Mouse (Mus musculus) megakaryocyte, embryonic 14.5 days (primary cell): ENCODE results near the gene Ppp1r3g. TPM values are rescaled to one million over a fixed set of nuclear protein-coding genes. Genes with fewer than 3 reads are reported as not detected.
A peak's percentile ranks its signal among the peaks of the same experiment; 100 is the strongest.

Experiments
- H3K27me3 ChIP-seq: replicated peaks from 2 replicates; pipeline ENCODE3; 2012; ENCODE audit warnings: inconsistent platforms
- H3K36me3 ChIP-seq: replicated peaks from 2 replicates; pipeline ENCODE3; 2012; ENCODE audit warnings: low read length, inconsistent platforms, mixed read lengths
- H3K4me1 ChIP-seq: 2 replicates; pipeline ENCODE4 v1.6.1; 2012; ENCODE audit warnings: inconsistent platforms
- H3K4me3 ChIP-seq: replicated peaks from 2 replicates; pipeline ENCODE3; 2012; ENCODE audit warnings: moderate library complexity, mild to moderate bottlenecking, inconsistent platforms
- H3K9me3 ChIP-seq: 2 replicates; pipeline ENCODE4 v1.6.1; 2012; ENCODE audit warnings: inconsistent platforms
- FLI1 ChIP-seq: IDR thresholded peaks from 2 replicates; pipeline ENCODE4 v1.6.1; 2012; ENCODE audit warnings: low read length, inconsistent platforms, mixed read lengths
- GATA1 ChIP-seq: IDR thresholded peaks from 3 replicates; pipeline ENCODE4 v1.6.1; 2012; ENCODE audit warnings: mixed read lengths, low read length, inconsistent platforms, borderline replicate concordance
- polyA plus RNA-seq: library from polyadenylated mRNA; stranded (reverse); fragments of >175 nt; gene quantifications from 2 replicates; pipeline ENCODE4 v1.2.3, GENCODE M21; 2012; ENCODE audit warnings: low replicate concordance; ENCODE audit not compliant: insufficient read depth

Gene Ppp1r3g
- polyA plus RNA-seq, 1 experiment = 0.31 TPM

GRCm38 (mm10) chr13:35994067-35994466 is 35.4 kb downstream of the Ppp1r3g start:
- TF ChIP-seq FLI1 (no peak), GATA1 (no peak)
- no peak overlapping the region for H3K4me3 ChIP-seq
- peaks cover 7% of the 10 kb centered on the region; the same call in 1 of the 2 replicates for H3K4me1 ChIP-seq

DNA sequence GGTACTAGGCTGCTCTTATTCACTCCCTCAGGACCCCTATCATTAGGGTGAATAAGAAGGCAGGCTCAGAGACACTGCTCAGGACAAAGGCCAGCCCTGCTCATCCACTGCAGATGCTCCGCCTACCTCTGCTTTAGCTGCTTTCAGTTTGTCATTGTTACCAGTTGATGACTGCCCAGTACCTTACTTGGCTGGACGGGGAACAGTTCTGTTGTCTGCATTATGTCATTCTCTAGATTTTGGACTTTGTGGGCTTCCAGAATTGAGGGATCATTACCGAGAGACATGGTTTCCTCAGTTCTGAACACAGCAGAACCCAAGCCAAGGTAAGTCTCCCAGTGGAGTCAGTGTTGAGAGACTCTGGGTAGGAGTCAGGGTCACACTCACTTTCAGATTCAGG is 36.6 kb downstream of the Ppp1r3g start:
- Histone ChIP-seq H3K27me3 (no peaks in the 10 kb centered on the region), H3K36me3 (peaks cover 5% of the 10 kb centered on the region), H3K9me3 (peaks cover 57% of the 10 kb centered on the region), H3K4me3 (peak overlapping the region; percentile 53), H3K4me1 (peaks cover 7% of the 10 kb centered on the region; the same call in 1 of the 2 replicates)
- no peak for TF ChIP-seq GATA1
- no peak for TF ChIP-seq FLI1

More at GRCm38 (mm10) chr13:35994067-35994466, 35.4 kb downstream of the Ppp1r3g start:
- Histone ChIP-seq H3K36me3 (peaks cover 5% of the 10 kb centered on the region), H3K27me3 (no peaks in the 10 kb centered on the region), H3K9me3 (peaks cover 49% of the 10 kb centered on the region)

GRCm38 (mm10) chr13:35995696-35996426 is 37.2 kb downstream of the Ppp1r3g start:
- Histone ChIP-seq H3K9me3 (peaks cover 59% of the 10 kb centered on the region), H3K27me3 (no peaks in the 10 kb centered on the region), H3K36me3 (peaks cover 5% of the 10 kb centered on the region), H3K4me1 (peaks cover 7% of the 10 kb centered on the region; the same call in 1 of the 2 replicates), H3K4me3 (no peak overlapping the region)
- no peak for TF ChIP-seq GATA1
- no peak for TF ChIP-seq FLI1

GRCm38 (mm10) chr13:35997606-35998005 is 39.0 kb downstream of the Ppp1r3g start:
- Histone ChIP-seq H3K4me1 (peaks cover 7% of the 10 kb centered on the region; the same call in 1 of the 2 replicates), H3K27me3 (no peaks in the 10 kb centered on the region), H3K36me3 (peaks cover 15% of the 10 kb centered on the region), H3K4me3 (no peak overlapping the region), H3K9me3 (peaks cover 64% of the 10 kb centered on the region)
- TF ChIP-seq FLI1 (no peak), GATA1 (no peak)

DNA sequence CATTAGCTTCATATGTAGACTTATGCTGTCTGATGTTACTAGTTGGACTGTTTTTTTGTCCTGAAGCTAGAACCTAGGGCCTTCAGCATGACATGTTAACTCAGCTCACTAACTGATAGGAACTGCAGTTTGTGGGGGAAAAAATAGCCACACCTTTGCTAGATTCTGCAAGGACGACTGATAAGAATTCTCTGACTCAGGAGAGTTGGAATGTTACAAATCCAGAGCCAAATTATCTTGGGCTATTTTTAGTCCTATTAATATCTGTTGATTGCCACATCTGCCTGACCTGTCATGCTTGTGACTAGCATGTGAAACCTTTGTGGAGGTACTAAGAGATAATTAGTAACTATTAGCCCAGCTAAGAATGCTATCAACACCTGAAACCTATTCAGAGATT is 42.2 kb downstream of the Ppp1r3g start:
- Histone ChIP-seq H3K36me3 (peaks cover 9% of the 10 kb centered on the region), H3K4me3 (no peak overlapping the region), H3K27me3 (no peaks in the 10 kb centered on the region), H3K9me3 (peaks cover 54% of the 10 kb centered on the region), H3K4me1 (peaks cover 14% of the 10 kb centered on the region)
- no peak for TF ChIP-seq GATA1
- no peak for TF ChIP-seq FLI1

GRCm38 (mm10) chr13:36009981-36010380 is 51.3 kb downstream of the Ppp1r3g start:
- H3K4me3 ChIP-seq = no peak overlapping the region
- H3K9me3 ChIP-seq = peaks cover 4% of the 10 kb centered on the region; the same call in 1 of the 2 replicates
- no peaks in the 10 kb centered on the region for H3K4me1 ChIP-seq
- no peaks in the 10 kb centered on the region for H3K36me3 ChIP-seq
- TF ChIP-seq GATA1 (no peak), FLI1 (no peak)
- H3K27me3 ChIP-seq = no peaks in the 10 kb centered on the region

DNA sequence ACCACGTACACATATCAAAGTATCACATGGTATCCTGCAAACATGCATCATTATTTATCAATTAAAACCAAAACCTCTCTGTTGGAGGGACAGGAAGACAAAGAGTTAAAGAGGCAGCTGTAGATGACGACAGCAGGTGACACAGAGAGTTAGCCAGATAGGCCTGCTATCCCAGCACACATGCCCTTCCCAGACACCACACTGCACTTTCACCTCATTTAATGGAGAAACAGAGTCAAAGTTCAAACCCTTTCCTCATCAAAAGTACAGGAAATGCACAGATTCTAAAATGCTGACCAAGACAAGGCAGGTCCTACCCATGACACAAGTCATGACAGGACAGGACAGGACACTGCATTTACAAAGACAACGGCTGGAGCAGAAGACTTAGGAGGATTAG is 57.0 kb downstream of the Ppp1r3g start:
- Histone ChIP-seq H3K4me1 (peaks cover 10% of the 10 kb centered on the region), H3K9me3 (no peaks in the 10 kb centered on the region), H3K36me3 (no peaks in the 10 kb centered on the region), H3K4me3 (no peak overlapping the region), H3K27me3 (no peaks in the 10 kb centered on the region)
- TF ChIP-seq FLI1 (no peak), GATA1 (no peak)

GRCm38 (mm10) chr13:36018017-36018416 is 59.4 kb downstream of the Ppp1r3g start:
- H3K27me3 ChIP-seq = peaks cover 2% of the 10 kb centered on the region
- no peaks in the 10 kb centered on the region for H3K36me3 ChIP-seq
- no peak overlapping the region for H3K4me3 ChIP-seq
- no peaks in the 10 kb centered on the region for H3K9me3 ChIP-seq
- peaks cover 12% of the 10 kb centered on the region for H3K4me1 ChIP-seq
- TF ChIP-seq FLI1 (no peak), GATA1 (no peak)

DNA sequence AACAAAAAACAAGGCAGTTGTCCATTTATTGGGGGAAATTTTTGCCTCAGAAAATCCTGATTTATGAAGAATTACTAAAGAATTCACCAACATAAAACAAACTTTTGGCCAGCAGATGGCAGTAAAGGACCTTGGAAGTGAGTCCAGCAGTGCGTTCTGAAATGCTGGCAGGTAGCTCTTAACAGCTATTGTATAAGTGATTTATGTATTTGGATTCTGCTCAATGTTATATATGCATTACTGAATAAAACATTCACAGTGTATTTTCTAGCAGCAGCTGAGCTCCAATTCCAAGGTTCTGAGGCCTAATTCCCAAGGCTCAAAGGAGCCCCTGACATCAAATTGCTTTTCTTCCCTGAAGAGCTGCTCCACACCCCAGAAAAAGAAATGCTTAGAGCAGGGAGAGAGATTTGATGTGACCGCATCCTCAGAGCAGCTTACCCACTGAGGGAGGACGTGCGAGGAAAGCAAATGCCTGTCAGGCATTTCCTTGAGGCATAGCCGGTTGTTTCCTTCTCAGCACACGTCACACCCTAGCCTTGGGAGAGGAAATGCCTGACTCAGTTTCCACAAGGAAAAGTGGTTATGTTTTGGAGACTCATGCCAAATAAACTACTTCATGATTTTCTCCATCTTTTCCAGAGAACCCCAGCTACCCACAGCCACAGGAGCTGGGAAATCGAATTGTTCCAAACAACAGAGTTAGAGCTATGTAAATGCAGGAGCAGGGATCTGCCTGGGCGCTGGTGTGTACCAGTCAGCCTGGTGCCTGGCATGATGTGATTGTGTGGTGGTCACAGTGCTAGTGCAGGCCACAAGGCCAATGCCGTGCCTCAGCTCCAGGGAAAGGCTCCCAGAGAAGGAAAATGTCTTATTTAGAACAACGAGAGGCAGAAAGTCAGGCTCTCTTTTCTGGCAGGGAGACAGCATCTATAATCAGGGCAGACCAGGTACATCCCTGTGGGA is 61.0 kb downstream of the Ppp1r3g start:
- no peak overlapping the region for H3K4me3 ChIP-seq
- H3K9me3 ChIP-seq = no peaks in the 10 kb centered on the region
- peaks cover 2% of the 10 kb centered on the region for H3K27me3 ChIP-seq
- no peaks in the 10 kb centered on the region for H3K36me3 ChIP-seq
- no peak for TF ChIP-seq FLI1
- TF ChIP-seq GATA1 = no peak
- peaks cover 16% of the 10 kb centered on the region for H3K4me1 ChIP-seq

Other genes with a start within 250 kb of the Ppp1r3g start
- gene Rpp40, start 52.5 kb upstream of the Ppp1r3g start, polyA plus RNA-seq = 11.5 TPM in 1 of 2 replicates, not detected in the other
- 8.3 and 34.4 TPM in 2 replicates for gene Fars2, start 158.6 kb downstream of the Ppp1r3g start, polyA plus RNA-seq
- gene Lyrm4, start 158.7 kb downstream of the Ppp1r3g start, polyA plus RNA-seq = 1.6 and 3.3 TPM in 2 replicates